Mouse (Mus musculus): ENCODE results near the gene Hectd4.
A peak's percentile ranks its signal among the peaks of the same experiment; 100 is the strongest.

Hectd4 gene

GRCm38 (mm10) chr5:121342490-121342889 lies 122.5 kb downstream of the Hectd4 start:
- DNase-seq (ENCODE audit: low read depth, low spot score): no peak

GRCm38 (mm10) chr5:121343997-121344396 lies 124.0 kb downstream of the Hectd4 start:
- no peak for DNase-seq (ENCODE audit: low read depth, low spot score)

DNA sequence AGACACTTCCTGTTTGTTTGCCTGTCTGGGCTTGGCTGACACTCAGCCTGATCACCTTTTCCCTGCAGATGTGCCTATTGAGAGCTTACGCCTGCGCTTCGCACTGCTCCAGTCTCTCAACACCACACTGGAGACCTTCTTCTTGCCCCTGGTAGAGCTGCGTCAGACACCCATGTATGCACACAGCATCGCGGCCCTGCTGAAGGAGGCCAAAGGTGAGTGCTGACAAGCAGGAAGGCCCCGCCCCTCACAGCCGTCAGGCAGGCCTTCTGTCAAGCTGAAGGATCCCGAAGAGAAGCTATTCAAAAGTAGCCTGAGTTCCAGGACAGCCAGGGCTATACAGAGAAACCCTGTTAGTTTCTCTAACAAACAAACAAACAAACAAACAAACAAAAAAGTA lies 139.2 kb downstream of the Hectd4 start:
- no peak for DNase-seq (ENCODE audit: low read depth, low spot score)

- no peak for DNase-seq (ENCODE audit: low read depth, low spot score)
Measured at GRCm38 (mm10) chr5:121361696-121362095, 141.7 kb downstream of the Hectd4 start.

DNA sequence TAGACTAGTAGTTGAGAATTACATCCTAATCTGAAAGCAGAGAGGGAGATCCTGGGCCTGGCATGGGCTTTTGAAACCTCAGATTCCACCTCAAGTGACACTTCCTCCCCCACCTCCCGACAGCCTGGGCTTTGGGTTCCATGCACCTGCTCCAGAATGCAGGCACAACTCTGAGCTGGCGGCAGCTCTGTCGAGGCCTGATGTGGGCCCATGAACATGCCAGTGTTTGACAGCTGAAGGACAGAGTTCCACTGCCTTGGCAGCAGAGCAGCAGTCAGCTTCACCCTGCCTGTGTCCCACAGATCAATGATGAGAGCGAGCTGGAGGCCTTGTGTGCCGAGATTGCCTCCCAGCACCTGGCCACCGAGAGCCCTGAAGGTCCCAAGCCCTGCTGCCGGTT lies 143.4 kb downstream of the Hectd4 start:
- no peak for DNase-seq (ENCODE audit: low read depth, low spot score)

DNA sequence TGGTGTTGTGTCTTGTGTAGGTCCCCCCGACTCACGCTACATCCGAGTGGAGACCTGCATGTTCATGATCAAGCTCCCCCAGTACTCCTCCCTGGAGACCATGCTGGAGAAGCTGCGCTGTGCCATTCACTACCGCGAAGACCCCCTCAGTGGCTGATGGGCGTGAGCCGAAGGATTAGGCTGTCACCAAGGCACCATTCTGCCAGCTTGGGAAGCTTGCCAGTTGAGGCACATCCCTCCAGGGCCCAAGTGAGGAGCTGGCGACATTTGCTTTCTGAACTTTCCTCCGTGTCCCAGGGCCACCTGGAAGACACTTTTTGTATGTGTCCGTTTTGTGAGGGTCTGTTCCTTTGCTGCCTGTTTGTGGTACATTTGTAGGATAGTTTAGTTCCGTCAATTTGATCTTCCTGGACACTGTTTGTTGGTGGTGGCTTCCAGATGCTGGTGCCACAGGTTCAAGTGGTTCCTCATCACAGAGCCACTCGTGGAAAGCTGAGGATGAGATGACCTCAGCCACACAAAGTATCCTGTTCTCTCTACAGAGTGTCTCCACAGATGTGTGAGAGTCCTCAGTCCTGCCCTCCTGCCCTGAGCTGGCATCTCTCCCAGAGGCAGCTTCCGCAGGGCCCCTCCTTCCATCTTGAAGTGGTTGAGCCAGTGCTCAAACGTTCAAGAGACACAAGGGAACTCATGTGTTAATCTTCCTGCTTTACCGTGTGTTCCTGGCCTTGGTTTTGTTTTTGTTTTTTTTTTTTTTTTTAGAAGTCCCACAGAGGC lies 146.6 kb downstream of the Hectd4 start:
- no peak for DNase-seq (ENCODE audit: low read depth, low spot score)

DNA sequence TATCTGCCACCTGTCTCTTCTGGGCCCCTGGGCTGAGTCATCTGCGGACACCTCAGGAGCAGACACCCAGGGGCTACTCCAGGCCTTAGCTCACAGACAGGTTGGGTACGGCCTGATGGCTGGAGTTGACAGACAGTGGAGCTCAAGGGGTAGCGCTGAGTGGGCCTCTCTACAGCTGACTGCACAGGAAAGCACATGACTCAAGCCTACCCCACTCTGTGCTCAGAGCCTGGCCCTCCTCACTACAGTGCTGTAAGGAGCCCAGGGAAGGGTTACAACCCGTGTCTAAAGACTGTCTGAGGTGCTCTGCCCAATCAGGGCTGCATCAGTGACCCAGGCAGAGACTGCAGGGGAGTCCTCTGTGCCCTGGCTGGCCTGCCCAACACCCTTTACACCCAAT lies 147.2 kb downstream of the Hectd4 start:
- no peak for DNase-seq (ENCODE audit: low read depth, low spot score)

GRCm38 (mm10) chr5:121371712-121372111 lies 151.7 kb downstream of the Hectd4 start:
- no peak for DNase-seq (ENCODE audit: low read depth, low spot score)

DNA sequence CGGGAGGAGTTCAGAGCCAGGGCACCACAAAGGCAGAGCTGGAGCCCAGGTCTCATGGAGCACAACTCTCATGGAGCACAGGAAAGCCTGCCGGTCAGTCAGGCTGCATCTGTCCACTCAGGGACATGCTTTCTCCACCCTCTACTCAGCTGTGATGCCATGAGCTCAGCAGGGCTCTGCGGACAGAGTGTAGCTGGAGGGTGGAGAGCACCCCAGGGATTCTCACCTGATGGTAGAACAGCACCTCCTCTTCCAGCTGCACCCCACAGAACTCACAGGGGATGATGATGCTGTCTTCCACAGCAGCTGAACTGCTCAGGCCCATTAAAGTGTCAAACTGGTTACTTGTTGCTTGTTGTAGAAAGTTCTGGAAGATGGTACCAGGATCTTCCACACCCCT lies 154.8 kb downstream of the Hectd4 start:
- no peak for DNase-seq (ENCODE audit: low read depth, low spot score)

GRCm38 (mm10) chr5:121376972-121377371 lies 157.0 kb downstream of the Hectd4 start:
- DNase-seq (ENCODE audit: low read depth, low spot score): peak; percentile 31

- no peak for DNase-seq (ENCODE audit: low read depth, low spot score)
Measured at GRCm38 (mm10) chr5:121378678-121379256, 158.7 kb downstream of the Hectd4 start.

DNA sequence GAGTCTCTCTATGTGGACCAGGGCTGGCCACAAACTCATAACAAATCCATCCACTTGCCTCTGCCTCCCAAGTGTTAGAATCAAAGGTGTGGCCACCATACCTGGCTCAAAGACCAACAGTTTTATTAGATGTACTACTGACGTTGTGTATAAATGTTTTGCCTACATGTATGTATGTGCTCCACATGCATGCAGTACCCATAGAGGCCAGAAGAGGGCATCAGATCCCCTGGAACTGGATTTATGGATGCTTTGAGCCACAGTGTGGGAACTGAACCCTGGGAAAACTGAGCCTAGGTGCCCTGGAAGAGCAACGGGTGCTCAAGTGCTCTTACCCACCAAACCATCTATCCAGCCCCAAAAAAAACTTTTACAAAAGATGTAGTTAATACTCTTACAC lies 160.7 kb downstream of the Hectd4 start:
- DNase-seq (ENCODE audit: low read depth, low spot score): no peak

GRCm38 (mm10) chr5:121383857-121384756 lies 164.1 kb downstream of the Hectd4 start:
- no peak for DNase-seq (ENCODE audit: low read depth, low spot score)

- peak; percentile 40 for DNase-seq (ENCODE audit: low read depth, low spot score)
Measured at GRCm38 (mm10) chr5:121384757-121385460, 164.9 kb downstream of the Hectd4 start.

DNA sequence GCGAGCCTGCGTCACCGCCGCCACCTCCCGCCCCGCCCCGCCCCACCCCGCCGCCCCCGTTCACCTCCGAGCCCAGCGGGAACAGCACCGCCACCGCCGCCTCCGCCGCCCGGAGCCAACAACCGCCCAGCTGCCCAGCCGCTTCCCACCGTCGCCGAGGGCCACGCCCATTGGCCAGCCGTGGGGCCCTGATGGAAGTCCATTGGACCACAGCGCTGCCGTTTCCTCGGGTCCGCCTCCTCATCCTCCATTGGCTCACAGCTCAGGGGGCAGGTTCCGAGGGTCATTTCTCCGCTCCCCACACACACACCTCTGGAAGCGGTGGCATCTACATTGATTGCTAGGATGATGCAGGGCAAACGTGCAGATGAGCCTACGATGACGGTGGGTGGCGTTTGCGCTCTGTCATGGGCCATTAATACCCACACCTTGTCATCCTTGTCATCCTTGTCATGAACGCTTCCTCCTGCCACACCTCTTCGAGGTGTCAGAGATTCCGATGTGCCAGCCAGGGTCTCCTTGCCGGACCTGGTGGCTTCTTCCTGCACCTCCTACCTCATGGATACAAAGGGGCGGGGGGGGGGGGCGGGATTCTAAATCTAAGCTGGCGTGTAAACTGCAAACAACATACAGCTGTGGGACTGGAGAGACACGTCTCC lies 165.6 kb downstream of the Hectd4 start, which contains the start of gene Trafd1:
Gene Trafd1, minus strand, starts transcription at position 172 of the 659 bp plus-strand sequence.
- DNase-seq (ENCODE audit: low read depth, low spot score): peak; percentile 90

- DNase-seq (ENCODE audit: low read depth, low spot score): no peak
Measured at GRCm38 (mm10) chr5:121386120-121386909, 166.3 kb downstream of the Hectd4 start.

GRCm38 (mm10) chr5:121387126-121387525 lies 167.1 kb downstream of the Hectd4 start:
- no peak for DNase-seq (ENCODE audit: low read depth, low spot score)

- DNase-seq (ENCODE audit: low read depth, low spot score): no peak
Measured at GRCm38 (mm10) chr5:121389106-121389505, 169.1 kb downstream of the Hectd4 start.

DNA sequence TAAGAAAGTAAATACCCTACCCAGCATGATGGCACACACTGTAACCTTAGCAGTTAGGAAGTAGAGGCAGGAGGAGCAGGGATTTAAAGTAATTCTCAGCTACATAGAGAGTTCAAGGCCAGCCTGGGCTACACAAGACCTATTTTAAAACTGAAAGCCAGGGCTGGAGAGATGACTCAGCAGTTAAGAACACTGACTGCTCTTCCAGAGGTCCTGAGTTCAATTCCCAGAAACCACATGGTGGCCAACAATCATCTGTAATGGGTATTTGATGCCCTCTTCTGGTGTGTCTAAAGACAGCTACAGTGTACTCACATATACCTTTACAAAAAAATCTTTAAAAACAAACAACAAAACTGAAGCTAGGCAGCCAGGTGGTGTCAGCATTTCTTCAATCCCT lies 169.7 kb downstream of the Hectd4 start:
- no peak for DNase-seq (ENCODE audit: low read depth, low spot score)

GRCm38 (mm10) chr5:121392667-121393380 lies 172.8 kb downstream of the Hectd4 start:
- peak; percentile 67 for DNase-seq (ENCODE audit: low read depth, low spot score)
